Mouse (Mus musculus) testis, postnatal 14 days (tissue): Measurements from ENCODE around the gene Osbpl10.
"Not testable (repeated sequence)": the region's sequence is repeated elsewhere in the genome, so short reads cannot be mapped to it uniquely, and the experiment has no call there.

Experiments used
- DNase-seq: peaks from one replicate; pipeline ENCODE4 v3.0.0; 2021; ENCODE audit warnings: low spot score

The Osbpl10 gene

DNA sequence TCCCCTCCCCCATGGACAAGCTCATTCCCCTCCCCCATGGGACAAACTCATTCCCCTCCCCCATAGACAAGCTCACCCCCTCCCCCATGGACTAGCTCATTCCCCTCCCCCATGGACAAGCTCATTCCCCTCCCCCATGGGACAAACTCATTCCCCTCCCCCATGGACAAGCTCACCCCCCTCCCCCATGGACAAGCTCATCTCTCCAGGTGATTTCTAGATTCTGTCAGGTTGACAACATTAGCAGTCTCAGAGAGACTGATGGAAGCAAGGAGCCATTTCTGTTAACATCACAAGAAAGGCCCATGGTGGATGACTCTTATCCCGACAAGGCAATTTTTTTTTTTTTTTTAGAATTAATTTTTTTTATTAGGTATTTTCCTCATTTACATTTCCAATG is 52.7 kb downstream of the Osbpl10 start:
- not testable (repeated sequence) for DNase-seq

DNA sequence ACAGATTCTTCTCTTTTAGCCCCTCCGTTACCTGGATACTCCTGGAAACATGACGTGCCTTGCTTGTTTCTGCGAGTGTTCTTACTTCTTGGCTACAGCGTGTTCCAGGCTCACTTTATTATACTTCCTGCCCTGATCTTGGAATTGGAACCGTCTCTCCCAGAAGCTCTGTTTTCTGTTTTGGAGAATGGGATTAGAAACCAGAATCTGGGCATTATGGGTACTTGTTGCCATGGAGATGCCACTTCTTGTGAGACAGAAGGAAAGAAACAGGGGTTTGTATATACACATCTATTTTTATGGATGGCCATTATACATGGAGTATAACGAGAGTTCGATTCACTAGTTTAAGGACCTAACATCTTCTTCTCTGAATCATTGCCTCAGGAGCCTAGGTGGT is 54.4 kb downstream of the Osbpl10 start:
- no peak for DNase-seq

DNA sequence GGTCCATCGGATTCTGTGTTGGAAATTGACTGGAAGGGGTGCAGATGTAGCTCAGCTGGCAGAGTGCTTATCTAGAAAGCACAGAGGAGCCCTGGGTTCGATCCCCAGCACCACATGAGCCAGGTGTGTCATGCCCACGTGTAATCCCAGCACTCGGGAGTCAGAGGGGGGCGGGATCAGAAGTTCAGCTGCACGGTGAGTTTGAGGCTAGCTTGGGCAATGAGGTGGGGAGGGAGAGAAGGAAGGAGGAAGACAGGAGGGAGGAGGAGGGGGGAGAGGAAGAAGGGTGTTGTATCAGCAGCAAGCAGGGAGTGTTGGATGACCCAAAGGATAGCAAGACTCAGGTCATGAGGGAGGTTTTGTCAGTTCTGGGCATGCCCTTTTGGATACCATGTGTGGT is 55.9 kb downstream of the Osbpl10 start:
- DNase-seq, result no peak

DNA sequence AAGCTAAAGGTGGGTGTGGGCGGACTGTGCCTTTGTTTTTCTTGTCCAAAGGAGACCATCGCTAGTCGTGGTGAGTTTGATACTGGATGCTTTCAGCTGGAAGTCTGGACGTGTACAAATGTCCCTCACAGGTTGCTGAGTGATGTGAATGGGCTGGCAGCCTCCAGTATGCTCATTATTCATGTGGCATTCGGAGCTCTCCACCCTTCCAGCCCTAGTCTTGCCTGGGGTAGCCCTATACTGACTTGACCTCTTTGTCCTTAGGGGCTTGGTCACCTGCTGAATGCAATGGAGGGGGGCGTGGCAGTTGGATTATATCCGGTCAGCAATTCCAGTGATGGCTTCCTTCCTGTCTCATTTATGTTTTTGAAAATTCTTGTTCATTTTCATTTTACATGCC is 56.4 kb downstream of the Osbpl10 start:
- DNase-seq, result no peak

DNA sequence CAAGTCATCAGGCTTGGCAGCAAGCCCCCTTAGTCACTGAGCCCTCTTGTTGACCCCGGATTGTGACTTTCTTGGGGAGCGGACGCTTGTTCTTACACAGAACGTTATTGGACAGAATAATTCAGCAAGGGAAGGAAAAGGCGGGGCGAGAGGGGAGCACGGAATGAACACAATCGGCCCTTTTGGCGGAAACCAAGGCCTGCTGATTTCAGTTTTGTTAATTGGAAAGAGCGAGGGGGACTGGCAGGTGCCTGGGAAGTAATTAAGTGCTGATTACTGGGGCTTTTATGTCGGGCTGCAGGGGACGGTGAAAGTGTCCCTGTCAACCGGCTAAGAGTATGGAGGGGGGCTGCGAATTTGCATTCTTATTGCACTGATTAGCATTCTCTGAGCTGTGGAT is 59.8 kb downstream of the Osbpl10 start:
- DNase-seq, result no peak

DNA sequence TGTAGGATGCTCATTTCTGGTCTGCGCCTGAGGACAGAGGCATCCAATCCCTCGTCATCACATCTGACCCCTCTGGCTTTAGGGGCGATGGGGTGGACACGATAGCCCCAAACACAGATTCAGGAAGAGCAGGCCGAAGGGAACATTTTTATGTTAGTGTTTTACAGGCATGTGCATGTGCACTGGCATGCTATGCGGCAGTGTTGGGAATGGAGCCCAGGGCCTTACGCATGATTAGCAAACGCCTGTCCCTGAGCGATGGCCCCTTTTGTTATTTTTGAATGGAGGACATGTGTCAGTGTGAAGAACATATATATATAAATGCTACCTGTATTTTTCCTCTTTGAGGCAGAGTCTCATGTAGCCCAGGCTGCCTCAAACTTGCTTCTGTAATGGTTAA is 60.3 kb downstream of the Osbpl10 start:
- no peak for DNase-seq

DNA sequence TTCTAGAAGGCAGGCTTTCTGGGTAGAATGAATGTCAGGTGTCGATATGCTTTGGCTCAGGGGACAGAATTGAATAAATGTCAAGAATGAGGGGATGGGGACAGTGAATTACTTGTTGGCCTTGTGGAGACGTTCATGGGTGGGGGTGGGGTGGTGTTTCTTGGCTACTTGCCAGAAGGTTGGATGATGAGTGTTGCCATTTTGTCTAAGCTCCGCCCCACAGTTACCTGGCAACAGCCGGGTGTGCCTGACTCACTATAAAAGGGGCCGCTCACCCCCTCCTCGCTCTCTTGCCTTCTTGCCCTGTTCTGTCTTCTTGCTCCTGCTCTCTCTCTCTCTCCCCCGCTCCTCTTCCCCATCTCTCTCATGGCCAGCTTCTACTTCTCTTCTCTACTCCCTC is 60.9 kb downstream of the Osbpl10 start:
- DNase-seq, result no peak

DNA sequence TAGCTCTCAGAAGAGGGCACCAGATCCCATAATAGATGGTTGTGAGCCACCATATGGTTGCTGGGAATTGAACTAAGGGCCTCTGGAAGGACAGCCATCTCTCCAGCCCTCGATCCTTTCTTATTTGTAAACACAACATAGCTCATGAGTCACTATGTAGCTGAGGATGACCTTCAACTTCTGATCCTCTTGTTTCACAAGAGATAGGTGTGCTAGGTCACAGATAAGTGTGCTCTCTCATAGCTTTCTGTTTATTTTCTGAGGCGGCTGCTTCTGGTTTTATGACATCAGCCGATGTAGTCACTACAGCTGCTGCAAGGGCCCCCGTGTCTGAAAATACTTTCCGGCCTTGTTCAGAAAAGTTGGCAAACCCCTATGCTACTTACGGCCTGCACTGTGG is 64.2 kb downstream of the Osbpl10 start:
- no peak for DNase-seq

DNA sequence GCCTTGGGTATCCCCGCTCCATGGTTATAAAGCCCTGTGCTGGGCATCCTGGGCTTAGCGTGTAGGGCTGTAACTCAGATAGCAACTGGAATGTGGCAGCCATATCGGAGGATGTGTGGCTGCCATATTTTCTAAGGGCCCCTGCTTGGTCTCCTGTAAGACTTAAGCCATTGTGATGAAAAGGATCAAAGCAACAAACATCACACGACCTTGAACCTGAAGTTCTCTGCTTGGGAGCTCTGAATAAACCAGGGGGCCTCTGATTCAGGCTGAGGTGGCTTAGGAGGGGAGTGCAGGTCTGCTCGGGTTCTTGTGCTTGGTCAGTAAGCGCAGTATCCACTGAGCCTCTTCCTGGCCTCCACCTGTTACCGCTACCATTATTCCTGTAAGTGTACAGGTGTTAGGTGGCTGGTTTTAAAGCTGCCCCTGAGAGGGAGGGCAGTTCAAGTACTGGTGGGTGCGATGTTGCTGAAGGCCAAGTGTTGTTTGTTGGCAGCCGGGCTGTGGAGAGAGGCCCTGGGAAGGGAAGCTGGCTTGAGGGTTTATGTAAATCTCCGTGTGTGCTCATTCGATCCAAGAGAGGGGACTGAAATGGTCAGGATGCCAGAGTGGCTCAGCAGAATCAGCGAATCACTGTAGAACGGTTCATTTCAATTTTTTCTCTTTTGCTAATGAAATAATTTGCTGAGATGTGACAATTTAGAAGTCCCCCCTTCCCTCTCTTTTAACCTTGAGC is 64.8 kb downstream of the Osbpl10 start:
- no peak for DNase-seq

DNA sequence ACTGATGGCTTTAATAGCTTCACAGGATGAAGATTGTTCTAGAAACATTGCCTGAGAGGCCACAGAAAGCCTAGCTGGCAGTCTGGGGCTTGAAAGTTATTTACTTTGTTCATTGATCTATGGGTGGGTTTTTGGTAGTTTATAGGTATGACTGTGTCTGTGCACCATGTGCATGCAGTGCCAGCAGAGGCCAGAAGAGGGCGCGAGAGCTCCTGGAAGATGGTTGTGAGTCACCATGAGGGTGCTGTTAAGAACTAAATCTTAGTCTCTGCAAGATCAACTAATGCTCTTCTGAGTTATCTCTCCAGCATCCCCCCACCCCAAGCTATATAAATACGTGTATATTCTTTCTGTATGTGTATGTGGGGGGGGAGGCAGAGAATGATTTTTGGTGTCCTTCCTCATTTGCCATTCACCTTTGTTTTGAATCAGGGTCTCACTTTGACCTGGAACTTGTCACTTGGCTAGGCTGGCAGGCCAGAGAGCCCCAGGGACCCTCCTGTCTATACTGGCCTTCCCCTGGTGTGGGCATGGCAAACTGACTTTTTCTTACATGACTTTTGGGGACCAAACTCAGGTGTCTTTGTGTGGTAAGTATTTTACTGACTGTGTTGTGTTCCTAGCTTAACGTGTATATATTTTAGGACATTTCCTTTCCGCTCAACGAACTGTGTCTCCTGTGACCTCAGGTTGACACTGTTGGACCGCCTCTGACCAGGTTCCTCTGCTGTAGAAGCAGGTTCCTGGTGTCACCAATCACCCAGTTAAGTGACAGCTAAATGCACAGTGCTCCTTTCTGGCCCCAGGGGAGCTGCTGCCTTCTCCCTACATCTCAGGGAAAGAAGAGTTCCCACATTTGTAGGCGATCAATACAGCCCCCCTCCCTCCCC is 65.8 kb downstream of the Osbpl10 start:
- no peak for DNase-seq

DNA sequence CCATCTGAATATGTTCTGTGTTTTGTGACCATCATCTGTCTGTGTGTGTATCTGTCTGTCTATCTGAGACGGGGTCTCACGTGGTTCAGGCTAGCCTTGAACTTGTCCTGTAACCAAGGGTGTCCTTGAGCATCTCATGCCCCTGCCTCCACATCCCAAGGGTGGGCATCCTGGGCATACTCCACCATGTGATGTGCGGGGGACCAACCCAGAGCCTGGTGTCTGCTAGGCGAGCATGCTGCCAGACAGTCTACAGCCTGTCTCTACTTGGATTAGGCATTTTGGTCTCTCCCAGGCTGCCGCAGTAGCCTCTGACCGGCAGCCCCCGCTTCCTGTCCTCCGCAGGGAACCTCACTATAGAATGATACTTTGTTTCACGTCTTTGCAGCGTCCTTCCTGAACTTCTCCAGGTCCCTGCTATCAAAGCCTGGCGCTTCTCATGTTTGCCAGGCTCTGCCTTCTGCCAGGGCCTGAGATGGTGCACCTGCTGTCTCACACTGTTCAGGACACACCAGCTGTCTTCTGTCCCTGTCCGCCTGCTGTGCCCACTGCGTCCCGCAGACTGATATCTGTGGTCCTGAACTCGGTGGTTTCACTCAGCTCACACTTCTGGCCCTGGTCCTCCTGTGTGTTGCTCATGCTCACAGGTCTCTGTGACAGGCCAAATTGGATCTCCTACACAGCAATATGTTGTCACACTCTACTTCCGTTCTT is 66.9 kb downstream of the Osbpl10 start:
- DNase-seq, result peak; percentile 60

DNA sequence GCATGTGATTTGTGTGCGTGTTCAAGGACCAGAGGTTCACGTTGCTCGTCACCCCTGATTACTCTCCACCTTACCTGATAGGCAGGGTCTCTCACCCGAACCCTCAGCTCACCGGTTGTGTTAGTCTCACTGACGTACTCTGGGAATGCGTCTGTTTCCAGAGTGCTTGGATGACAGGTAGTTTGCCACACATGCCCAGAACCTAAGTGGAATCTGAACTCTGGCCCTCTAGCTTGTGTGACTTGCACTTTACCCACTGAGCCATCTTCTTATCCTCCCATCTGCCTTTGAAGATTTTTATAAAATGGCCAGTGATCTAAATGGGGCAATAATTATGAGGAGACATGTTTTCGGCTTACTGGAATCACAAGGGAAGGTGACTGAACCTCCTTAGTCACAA is 68.3 kb downstream of the Osbpl10 start:
- no peak for DNase-seq

DNA sequence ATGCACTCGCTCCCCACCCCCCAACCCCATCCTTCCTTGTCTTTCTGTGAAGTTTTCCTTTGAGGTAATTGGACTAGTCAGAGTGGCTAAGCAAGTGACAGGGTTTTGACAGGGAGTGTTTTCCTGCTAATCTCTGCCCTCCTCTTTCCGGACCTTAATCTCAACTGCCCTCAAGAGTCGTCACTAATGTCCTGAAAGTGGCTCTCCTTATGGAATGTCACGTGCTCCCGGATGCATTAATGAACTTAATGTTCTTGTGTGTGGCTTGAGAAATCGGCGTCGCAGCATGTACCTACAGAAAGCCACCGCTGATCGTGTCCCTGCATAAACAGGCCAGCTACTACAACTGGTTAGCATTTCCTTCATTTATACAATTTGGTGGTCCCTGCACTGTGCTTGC is 70.0 kb downstream of the Osbpl10 start:
- DNase-seq, result no peak

DNA sequence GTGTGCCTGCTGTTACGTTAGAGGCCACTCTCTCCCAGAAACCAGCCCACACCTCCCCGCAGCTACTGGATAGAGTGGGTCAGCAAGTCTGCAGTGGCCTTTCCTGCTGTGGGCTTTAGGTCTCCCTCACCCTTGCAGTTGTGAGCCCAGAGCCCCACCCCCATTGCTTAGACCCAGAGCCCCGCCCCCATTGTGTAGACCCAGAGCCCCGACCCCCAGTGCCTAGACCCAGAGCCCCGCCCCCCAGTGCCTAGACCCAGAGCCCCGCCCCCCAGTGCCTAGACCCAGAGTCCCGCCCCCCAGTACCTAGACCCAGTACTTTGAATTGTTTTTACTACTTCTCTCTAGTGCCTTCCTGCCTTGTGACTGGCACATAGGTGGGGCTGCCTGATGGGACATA is 70.5 kb downstream of the Osbpl10 start:
- DNase-seq, result no peak

DNA sequence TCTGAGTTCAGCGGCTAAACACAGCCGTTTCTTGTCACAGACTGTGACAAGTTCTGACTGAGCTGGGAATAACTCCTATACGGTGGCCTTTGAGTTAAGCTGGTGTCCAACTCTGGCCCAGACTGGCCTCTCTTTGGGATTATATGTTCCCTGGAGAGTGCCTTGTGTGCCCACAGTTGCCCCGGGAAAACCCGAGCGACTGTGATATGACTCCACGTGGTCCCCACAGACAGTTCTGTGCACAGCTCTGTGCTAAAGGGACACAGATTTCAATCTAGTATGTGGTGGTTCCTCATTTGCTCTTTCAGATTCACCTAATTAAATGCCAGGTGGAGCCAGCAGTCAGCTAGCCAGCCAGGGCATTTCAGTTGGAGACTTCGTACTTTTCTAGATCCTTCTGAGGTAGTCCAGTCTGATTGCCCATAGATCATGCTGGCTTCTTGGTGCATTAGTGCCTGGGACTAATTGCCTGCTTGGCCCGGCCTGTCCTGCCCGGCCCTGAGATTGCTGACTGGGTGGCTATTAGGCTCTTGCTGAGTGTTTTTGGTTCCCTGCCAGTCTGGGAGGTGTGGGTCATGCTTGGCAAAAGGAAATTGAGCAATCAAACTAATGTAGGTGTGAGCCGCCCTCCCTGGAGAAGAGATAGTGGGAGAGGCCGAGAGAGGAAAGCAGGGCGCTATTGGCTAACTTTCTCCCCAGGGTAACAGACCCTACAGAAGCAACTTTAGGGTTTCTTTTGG is 71.8 kb downstream of the Osbpl10 start:
- no peak for DNase-seq

DNA sequence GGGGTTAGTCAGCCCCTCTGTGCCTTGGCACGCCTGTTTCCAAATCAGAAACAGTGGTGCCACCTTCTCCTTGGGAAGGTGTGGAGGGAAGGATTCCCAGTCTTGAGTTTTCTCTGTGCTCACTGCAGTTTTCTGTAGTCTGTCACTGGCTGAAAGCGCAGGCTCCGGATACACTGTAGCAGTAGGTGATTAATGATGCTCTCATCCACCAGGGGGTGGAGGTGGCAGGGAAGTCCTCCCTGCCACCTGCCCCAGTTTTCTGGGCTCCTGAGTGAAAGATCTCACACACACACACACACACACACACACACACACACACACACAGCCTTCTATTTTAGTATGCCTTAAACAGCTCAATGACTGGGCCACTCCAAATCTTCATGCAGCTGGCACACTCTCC is 73.6 kb downstream of the Osbpl10 start:
- DNase-seq, result no peak

DNA sequence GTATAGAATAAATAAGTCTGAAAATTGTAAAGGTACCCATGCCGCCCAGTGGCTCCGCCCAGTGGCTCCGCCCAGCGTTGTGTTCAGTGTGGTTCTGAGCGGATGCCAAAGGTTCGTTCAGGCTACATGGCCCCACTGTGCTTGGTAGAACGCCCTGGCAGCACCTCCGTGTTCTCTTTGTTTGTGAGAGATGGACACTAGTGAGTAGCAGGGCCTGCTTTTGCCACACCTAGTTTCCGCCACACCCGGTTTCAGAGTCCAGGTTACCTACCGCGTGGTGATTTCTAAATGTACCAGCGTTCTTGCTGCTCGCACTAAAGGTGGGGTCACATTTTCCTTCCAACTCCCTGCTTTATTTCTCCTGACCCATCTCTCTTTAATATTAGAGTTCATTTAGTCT is 75.4 kb downstream of the Osbpl10 start:
- DNase-seq, result no peak

DNA sequence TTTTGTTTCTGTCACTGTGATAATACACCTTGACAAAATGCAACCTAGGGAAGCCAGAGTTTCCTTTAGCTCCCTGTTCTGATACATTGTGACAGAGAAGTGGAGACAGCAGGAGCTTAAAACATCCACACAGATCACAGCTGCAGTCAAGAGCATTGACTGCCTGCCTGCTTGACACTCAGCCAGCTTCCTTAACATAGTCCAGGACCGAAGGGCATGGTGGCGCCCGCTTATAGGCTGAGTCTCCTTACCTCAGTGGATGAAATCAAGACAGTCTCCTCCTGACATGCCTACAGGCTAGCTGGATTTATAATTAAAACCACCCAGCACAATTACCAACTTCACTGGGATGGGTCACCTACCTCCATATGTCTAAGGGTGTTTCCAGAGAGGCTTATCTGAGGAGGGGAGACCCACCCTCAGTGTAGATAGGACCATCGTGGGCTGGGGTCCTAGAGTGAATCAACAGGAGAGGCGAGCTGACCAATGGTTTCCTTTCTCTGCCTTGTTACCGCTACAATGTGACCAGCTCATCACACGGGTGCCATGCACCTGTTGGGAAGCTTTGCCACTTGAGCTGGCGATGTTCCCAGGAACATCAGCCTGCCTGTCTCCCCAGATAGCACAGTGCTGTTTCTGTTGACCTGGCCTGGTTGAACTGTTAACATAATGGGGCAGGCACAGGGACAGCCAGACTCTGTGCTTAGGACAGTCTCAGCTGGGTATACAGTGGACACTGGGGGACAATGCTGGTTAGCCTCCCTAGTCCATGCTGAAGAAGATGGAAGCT is 76.9 kb downstream of the Osbpl10 start:
- peak; percentile 67 for DNase-seq

DNA sequence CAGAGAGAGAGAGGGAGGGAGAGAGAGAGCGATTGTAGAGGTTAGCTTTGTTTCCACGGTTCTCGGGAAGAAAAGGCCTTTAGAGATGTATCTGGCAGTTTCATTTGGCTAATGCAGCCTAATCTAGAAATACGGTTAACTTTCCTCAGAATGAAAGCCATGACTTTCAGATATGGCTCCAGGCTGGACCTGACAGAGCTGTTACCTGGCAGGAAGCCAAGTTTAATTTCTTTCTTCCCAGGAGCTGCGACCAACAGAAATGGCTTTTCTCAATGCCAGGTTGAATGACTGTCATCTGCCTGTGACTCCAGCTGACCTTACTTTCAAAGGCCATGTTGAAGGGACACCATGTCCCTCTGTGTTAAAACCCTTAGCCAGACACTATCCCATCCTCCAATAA is 80.4 kb downstream of the Osbpl10 start:
- no peak for DNase-seq

DNA sequence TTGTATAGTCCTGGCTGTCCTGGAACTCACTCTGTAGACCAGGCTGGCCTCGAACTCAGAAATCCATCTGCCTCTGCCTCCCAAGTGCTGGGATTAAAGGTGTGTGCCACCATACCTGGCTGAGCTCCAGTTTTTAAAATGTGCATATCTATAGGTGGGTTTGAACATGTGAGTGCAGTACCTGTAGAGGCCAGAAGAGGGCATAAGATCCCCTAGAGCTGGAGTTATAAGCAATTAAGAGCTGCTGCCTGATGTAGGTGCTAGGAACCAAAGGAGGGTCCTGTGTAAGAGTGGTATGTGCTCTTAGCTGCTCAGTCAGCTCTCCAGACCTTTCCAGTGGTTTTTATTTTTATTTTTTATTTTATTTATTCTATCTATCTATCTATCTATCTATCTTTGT is 86.5 kb downstream of the Osbpl10 start:
- DNase-seq, result no peak

DNA sequence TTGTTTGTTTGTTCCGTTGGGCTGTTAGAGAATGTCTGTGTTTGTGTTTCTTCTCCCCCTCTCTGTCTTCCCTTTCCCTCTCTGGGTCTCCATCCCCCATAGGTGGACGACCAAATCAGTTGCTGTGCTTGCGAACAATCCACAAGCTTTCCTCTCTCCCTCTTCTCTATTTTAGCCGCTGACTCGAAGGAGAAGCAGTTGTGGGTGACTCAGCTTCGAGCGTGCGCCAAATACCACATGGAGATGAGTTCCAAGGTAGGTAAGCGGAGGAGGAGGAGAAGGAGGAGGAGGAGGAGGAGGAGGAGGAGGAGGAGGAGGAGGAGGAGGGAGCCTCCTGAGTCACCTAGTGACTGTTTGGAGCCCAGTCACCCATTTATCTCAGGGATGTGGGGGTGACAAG is 88.7 kb downstream of the Osbpl10 start:
- no peak for DNase-seq
